Mouse (Mus musculus) 3134 (cell line): ENCODE data around the gene Psme2.
A peak's percentile ranks its signal among the peaks of the same experiment; 100 is the strongest.

Source experiments
- DNase-seq: peaks from one replicate; pipeline ENCODE4 v3.0.0-alpha.2; 2011; ENCODE audit warnings: low spot score; ENCODE audit not compliant: insufficient read length; ENCODE audit errors: extremely low read depth

The Psme2 gene

GRCm38 (mm10) chr14:55596036-55596690 is 5.2 kb upstream of the Psme2 start:
- no peak for DNase-seq

GRCm38 (mm10) chr14:55592226-55592625 is 1.3 kb upstream of the Psme2 start:
- DNase-seq: no peak

GRCm38 (mm10) chr14:55591331-55591891 is 498 bp upstream of the Psme2 start, which contains the start of gene Rnf31:
TSS of gene Rnf31 (plus strand) at chr14:55591708.
- peak; percentile 90 for DNase-seq

GRCm38 (mm10) chr14:55589771-55590448 is 1.0 kb downstream of the Psme2 start:
- no peak for DNase-seq

- no peak for DNase-seq
Measured at GRCm38 (mm10) chr14:55589271-55589670, 1.6 kb downstream of the Psme2 start.

GRCm38 (mm10) chr14:55586149-55586548 is 4.8 kb downstream of the Psme2 start:
- DNase-seq: no peak

GRCm38 (mm10) chr14:55585566-55585960 is 5.3 kb downstream of the Psme2 start:
- no peak for DNase-seq

- DNase-seq: peak; percentile 69
Measured at GRCm38 (mm10) chr14:55584702-55585565, 6.0 kb downstream of the Psme2 start, which contains the start of gene Emc9. TSS of gene Emc9 (minus strand) at chr14:55585302.

GRCm38 (mm10) chr14:55584303-55584701 is 6.6 kb downstream of the Psme2 start:
- DNase-seq: no peak

- no peak for DNase-seq
Measured at GRCm38 (mm10) chr14:55581981-55582681, 8.8 kb downstream of the Psme2 start.

GRCm38 (mm10) chr14:55580731-55581130 is 10.2 kb downstream of the Psme2 start:
- no peak for DNase-seq

- no peak for DNase-seq
Measured at GRCm38 (mm10) chr14:55579511-55580496, 11.1 kb downstream of the Psme2 start.

GRCm38 (mm10) chr14:55578668-55579269 is 12.1 kb downstream of the Psme2 start:
- DNase-seq: no peak

- DNase-seq: peak; percentile 83
Measured at GRCm38 (mm10) chr14:55577871-55578667, 12.8 kb downstream of the Psme2 start, which contains the start of gene Psme1. TSS of gene Psme1 (plus strand) at chr14:55578123.

- DNase-seq: no peak
Measured at GRCm38 (mm10) chr14:55576376-55576775, 14.5 kb downstream of the Psme2 start.

- no peak for DNase-seq
Measured at GRCm38 (mm10) chr14:55575711-55576110, 15.2 kb downstream of the Psme2 start.

- no peak for DNase-seq
Measured at GRCm38 (mm10) chr14:55575302-55575701, 15.6 kb downstream of the Psme2 start, which contains the start of gene Fitm1. TSS of gene Fitm1 (plus strand) at chr14:55575617.

GRCm38 (mm10) chr14:55571760-55572159 is 19.2 kb downstream of the Psme2 start:
- no peak for DNase-seq
